Mouse (Mus musculus): ENCODE data around the gene Pacrg. TPM values are rescaled to one million over a fixed set of nuclear protein-coding genes. Genes with fewer than 3 reads are reported as not detected.

Gene Pacrg
- polyA plus RNA-seq, 1 experiment = 5.5 TPM

DNA sequence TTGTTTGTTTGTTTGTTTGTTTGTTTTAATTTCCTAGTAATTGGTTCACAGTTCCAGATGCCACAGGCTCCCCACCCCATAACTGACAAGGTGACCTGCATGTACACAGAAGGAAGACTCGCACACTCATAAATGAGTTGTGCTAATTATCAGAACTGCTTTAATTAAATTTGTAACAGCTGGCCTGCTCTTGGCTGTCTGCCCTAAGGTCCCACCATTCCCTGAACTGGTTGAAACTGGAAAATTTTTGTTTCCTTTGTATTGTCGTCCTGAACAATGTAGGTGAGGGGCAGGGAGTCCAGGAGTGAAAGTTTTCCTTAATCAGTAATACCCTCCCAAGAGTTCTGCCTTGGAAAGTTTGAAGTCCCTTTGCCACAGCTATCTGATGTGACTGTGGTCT lies 219.5 kb downstream of the Pacrg start:
- H3K36me3 ChIP-seq (ENCODE audit: control insufficient read depth, insufficient read depth) = no peaks in the 10 kb centered on the region
- H3K4me3 ChIP-seq (ENCODE audit: insufficient read depth, poor library complexity, severe bottlenecking) = no peak overlapping the region
- no peaks in the 10 kb centered on the region for H3K27me3 ChIP-seq (ENCODE audit: control insufficient read depth, insufficient read depth, insufficient read length)
- H3K79me3 ChIP-seq (ENCODE audit: low read depth) = no peaks in the 10 kb centered on the region
- no peak overlapping the region for H3ac ChIP-seq (ENCODE audit: control insufficient read depth, insufficient read length, low read depth)
- H3K79me2 ChIP-seq (ENCODE audit: control insufficient read depth, insufficient read depth) = no peaks in the 10 kb centered on the region
- no peak for TF ChIP-seq FOSL1 (IDR thresholded peaks at IDR 0.05; ENCODE audit: insufficient read depth, low read length, poor library complexity, severe bottlenecking)
- no peak for TF ChIP-seq MYOD1 (IDR thresholded peaks at IDR 0.05; ENCODE audit: control insufficient read depth, insufficient read length, low read depth)
- TF ChIP-seq MAX (IDR thresholded peaks at IDR 0.05) = no peak
- no peak for TF ChIP-seq CEBPB (IDR thresholded peaks at IDR 0.05; ENCODE audit: low read depth)
- no peak for TF ChIP-seq MYOG (IDR thresholded peaks at IDR 0.05; ENCODE audit: control insufficient read depth, extremely low read depth, insufficient read length)
- no peak for TF ChIP-seq CTCF (IDR thresholded peaks at IDR 0.05; ENCODE audit: control insufficient read depth, insufficient read depth, insufficient read length)

GRCm38 (mm10) chr17:10619881-10620280 lies 220.2 kb downstream of the Pacrg start:
- Histone ChIP-seq H3K27me3 (ENCODE audit: control insufficient read depth, insufficient read depth, insufficient read length) (no peaks in the 10 kb centered on the region), H3K79me2 (ENCODE audit: control insufficient read depth, insufficient read depth) (no peaks in the 10 kb centered on the region)

DNA sequence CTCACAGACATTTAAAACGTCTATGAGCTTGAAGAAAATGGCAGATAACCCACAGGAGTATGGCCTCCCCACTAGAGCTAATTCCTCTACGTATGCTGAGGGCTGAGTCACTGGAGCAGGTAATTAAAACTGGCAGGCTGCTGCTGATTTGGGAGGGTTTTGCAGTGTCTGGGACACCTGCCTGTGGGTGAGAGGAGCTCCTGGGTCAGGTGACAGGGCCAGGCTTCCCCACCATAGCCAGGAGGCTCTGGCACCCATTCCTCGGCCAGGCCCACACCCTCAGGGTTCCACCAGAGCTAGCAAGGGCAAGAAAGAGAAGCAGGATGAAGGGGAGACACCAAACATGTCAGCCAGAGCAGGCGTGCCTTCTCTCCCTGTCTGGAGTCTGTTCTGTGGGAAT lies 222.5 kb downstream of the Pacrg start:
- TF ChIP-seq CEBPB (IDR thresholded peaks at IDR 0.05; ENCODE audit: low read depth) (no peak), FOSL1 (IDR thresholded peaks at IDR 0.05; ENCODE audit: insufficient read depth, low read length, poor library complexity, severe bottlenecking) (no peak), MYOG (IDR thresholded peaks at IDR 0.05; ENCODE audit: control insufficient read depth, extremely low read depth, insufficient read length) (no peak), USF1 (IDR thresholded peaks at IDR 0.05; ENCODE audit: low read depth) (no peak), CTCF (IDR thresholded peaks at IDR 0.05; ENCODE audit: control insufficient read depth, insufficient read depth, insufficient read length) (no peak), MYOD1 (IDR thresholded peaks at IDR 0.05; ENCODE audit: control insufficient read depth, insufficient read length, low read depth) (no peak), MAX (IDR thresholded peaks at IDR 0.05) (no peak)
- Histone ChIP-seq H3K79me3 (ENCODE audit: low read depth) (no peaks in the 10 kb centered on the region), H3ac (ENCODE audit: control insufficient read depth, insufficient read length, low read depth) (no peak overlapping the region), H3K36me3 (ENCODE audit: control insufficient read depth, insufficient read depth) (no peaks in the 10 kb centered on the region), H3K4me3 (ENCODE audit: insufficient read depth, poor library complexity, severe bottlenecking) (no peak overlapping the region), H3K79me2 (ENCODE audit: control insufficient read depth, insufficient read depth) (no peaks in the 10 kb centered on the region), H3K27me3 (ENCODE audit: control insufficient read depth, insufficient read depth, insufficient read length) (no peaks in the 10 kb centered on the region)

More at GRCm38 (mm10) chr17:10619881-10620280, 220.2 kb downstream of the Pacrg start:
- Histone ChIP-seq H3K79me3 (ENCODE audit: low read depth) (no peaks in the 10 kb centered on the region), H3ac (ENCODE audit: control insufficient read depth, insufficient read length, low read depth) (no peak overlapping the region), H3K4me3 (ENCODE audit: insufficient read depth, poor library complexity, severe bottlenecking) (no peak overlapping the region), H3K36me3 (ENCODE audit: control insufficient read depth, insufficient read depth) (no peaks in the 10 kb centered on the region)
- TF ChIP-seq CTCF (IDR thresholded peaks at IDR 0.05; ENCODE audit: control insufficient read depth, insufficient read depth, insufficient read length) (no peak), MAX (IDR thresholded peaks at IDR 0.05) (no peak), FOSL1 (IDR thresholded peaks at IDR 0.05; ENCODE audit: insufficient read depth, low read length, poor library complexity, severe bottlenecking) (no peak), USF1 (IDR thresholded peaks at IDR 0.05; ENCODE audit: low read depth) (no peak), MYOG (IDR thresholded peaks at IDR 0.05; ENCODE audit: control insufficient read depth, extremely low read depth, insufficient read length) (no peak), MYOD1 (IDR thresholded peaks at IDR 0.05; ENCODE audit: control insufficient read depth, insufficient read length, low read depth) (no peak), CEBPB (IDR thresholded peaks at IDR 0.05; ENCODE audit: low read depth) (no peak)

DNA sequence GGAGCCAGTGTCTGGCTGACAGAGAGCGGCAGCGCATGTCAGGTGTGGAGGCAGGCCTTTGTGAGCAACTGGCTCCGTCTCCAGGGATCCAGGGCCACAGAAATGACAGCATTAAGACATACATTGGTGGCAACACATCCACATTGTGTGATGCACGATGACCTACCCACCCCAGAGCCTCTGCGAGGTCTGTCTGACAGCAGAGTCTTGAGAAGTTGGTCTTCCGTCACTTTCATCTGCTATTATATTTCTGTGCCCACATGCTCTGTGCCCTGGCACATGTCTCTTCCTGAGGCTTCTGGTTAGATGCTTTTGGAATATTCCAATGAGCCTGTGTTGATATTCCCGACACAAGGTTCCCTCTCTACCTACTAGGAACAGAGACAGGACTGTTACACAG lies 224.5 kb downstream of the Pacrg start:
- TF ChIP-seq MYOG (IDR thresholded peaks at IDR 0.05; ENCODE audit: control insufficient read depth, extremely low read depth, insufficient read length) = no peak
- TF ChIP-seq MYOD1 (IDR thresholded peaks at IDR 0.05; ENCODE audit: control insufficient read depth, insufficient read length, low read depth) = no peak
- TF ChIP-seq MAX (IDR thresholded peaks at IDR 0.05) = no peak
- no peak for TF ChIP-seq CTCF (IDR thresholded peaks at IDR 0.05; ENCODE audit: control insufficient read depth, insufficient read depth, insufficient read length)
- TF ChIP-seq FOSL1 (IDR thresholded peaks at IDR 0.05; ENCODE audit: insufficient read depth, low read length, poor library complexity, severe bottlenecking) = no peak
- no peak for TF ChIP-seq CEBPB (IDR thresholded peaks at IDR 0.05; ENCODE audit: low read depth)
- TF ChIP-seq USF1 (IDR thresholded peaks at IDR 0.05; ENCODE audit: low read depth) = no peak
- Histone ChIP-seq H3ac (ENCODE audit: control insufficient read depth, insufficient read length, low read depth) (no peak overlapping the region), H3K79me3 (ENCODE audit: low read depth) (no peaks in the 10 kb centered on the region), H3K27me3 (ENCODE audit: control insufficient read depth, insufficient read depth, insufficient read length) (no peaks in the 10 kb centered on the region), H3K4me3 (ENCODE audit: insufficient read depth, poor library complexity, severe bottlenecking) (no peak overlapping the region), H3K36me3 (ENCODE audit: control insufficient read depth, insufficient read depth) (no peaks in the 10 kb centered on the region), H3K79me2 (ENCODE audit: control insufficient read depth, insufficient read depth) (no peaks in the 10 kb centered on the region)

DNA sequence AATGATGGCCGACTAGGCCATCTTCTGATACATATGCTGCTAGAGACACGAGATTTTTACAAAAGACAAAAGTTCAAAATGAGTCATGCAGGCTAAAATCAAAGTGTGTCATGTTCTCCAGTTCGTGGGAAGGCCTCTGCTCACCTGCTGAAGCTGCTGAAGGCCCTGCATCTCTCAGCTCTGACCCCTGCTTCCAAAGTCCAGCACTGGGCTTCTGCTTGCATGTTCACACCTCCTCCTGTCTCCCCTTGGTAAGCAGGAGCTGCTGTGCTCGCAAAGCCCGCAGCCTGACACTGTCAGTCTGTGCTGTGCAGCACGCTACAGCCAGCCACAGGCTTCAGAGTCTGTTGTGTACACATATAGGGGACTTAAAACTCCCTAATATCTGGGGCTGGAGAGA lies 225.4 kb downstream of the Pacrg start:
- H3K4me3 ChIP-seq (ENCODE audit: insufficient read depth, poor library complexity, severe bottlenecking) = no peak overlapping the region
- H3K79me3 ChIP-seq (ENCODE audit: low read depth) = no peaks in the 10 kb centered on the region
- TF ChIP-seq CEBPB (IDR thresholded peaks at IDR 0.05; ENCODE audit: low read depth) = no peak
- TF ChIP-seq MYOD1 (IDR thresholded peaks at IDR 0.05; ENCODE audit: control insufficient read depth, insufficient read length, low read depth) = no peak
- TF ChIP-seq FOSL1 (IDR thresholded peaks at IDR 0.05; ENCODE audit: insufficient read depth, low read length, poor library complexity, severe bottlenecking) = no peak
- TF ChIP-seq USF1 (IDR thresholded peaks at IDR 0.05; ENCODE audit: low read depth) = no peak
- TF ChIP-seq MYOG (IDR thresholded peaks at IDR 0.05; ENCODE audit: control insufficient read depth, extremely low read depth, insufficient read length) = no peak
- TF ChIP-seq CTCF (IDR thresholded peaks at IDR 0.05; ENCODE audit: control insufficient read depth, insufficient read depth, insufficient read length) = no peak
- TF ChIP-seq MAX (IDR thresholded peaks at IDR 0.05) = no peak
- H3K79me2 ChIP-seq (ENCODE audit: control insufficient read depth, insufficient read depth) = no peaks in the 10 kb centered on the region
- H3K27me3 ChIP-seq (ENCODE audit: control insufficient read depth, insufficient read depth, insufficient read length) = no peaks in the 10 kb centered on the region
- no peaks in the 10 kb centered on the region for H3K36me3 ChIP-seq (ENCODE audit: control insufficient read depth, insufficient read depth)
- H3ac ChIP-seq (ENCODE audit: control insufficient read depth, insufficient read length, low read depth) = no peak overlapping the region

DNA sequence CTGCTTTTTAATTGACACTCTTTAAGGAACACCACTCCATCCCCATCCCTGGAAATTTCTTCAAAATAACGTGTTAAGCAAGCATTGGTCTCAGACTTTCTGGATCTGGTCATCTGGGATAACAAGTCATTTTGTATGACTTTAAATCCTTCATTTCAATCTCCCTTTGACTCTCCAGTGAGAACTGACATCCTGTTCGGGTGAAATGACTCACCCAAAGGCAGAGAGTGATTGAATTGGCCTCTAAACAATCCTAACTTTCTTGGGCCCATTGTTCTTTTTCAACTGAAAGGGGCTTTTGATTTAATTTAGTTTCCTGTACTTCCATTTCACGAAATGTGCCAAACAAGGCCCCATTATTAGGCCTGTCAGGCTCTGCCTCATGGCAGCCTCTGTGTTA lies 228.5 kb downstream of the Pacrg start:
- no peak for TF ChIP-seq FOSL1 (IDR thresholded peaks at IDR 0.05; ENCODE audit: insufficient read depth, low read length, poor library complexity, severe bottlenecking)
- TF ChIP-seq CEBPB (IDR thresholded peaks at IDR 0.05; ENCODE audit: low read depth) = no peak
- no peak for TF ChIP-seq MYOD1 (IDR thresholded peaks at IDR 0.05; ENCODE audit: control insufficient read depth, insufficient read length, low read depth)
- no peak for TF ChIP-seq MAX (IDR thresholded peaks at IDR 0.05)
- no peak for TF ChIP-seq CTCF (IDR thresholded peaks at IDR 0.05; ENCODE audit: control insufficient read depth, insufficient read depth, insufficient read length)
- TF ChIP-seq USF1 (IDR thresholded peaks at IDR 0.05; ENCODE audit: low read depth) = no peak
- no peak for TF ChIP-seq MYOG (IDR thresholded peaks at IDR 0.05; ENCODE audit: control insufficient read depth, extremely low read depth, insufficient read length)
- Histone ChIP-seq H3ac (ENCODE audit: control insufficient read depth, insufficient read length, low read depth) (no peak overlapping the region), H3K79me2 (ENCODE audit: control insufficient read depth, insufficient read depth) (no peaks in the 10 kb centered on the region), H3K4me3 (ENCODE audit: insufficient read depth, poor library complexity, severe bottlenecking) (no peak overlapping the region), H3K36me3 (ENCODE audit: control insufficient read depth, insufficient read depth) (no peaks in the 10 kb centered on the region), H3K79me3 (ENCODE audit: low read depth) (no peaks in the 10 kb centered on the region), H3K27me3 (ENCODE audit: control insufficient read depth, insufficient read depth, insufficient read length) (no peaks in the 10 kb centered on the region)
